Mouse (Mus musculus): ENCODE data around the gene Csnk2b. TPM values are rescaled to one million over a fixed set of nuclear protein-coding genes. Genes with fewer than 3 reads are reported as not detected.
A peak's percentile ranks its signal among the peaks of the same experiment; 100 is the strongest.
"Not testable (repeated sequence)": the region's sequence is repeated elsewhere in the genome, so short reads cannot be mapped to it uniquely, and the experiment has no call there.

Gene Csnk2b
- total RNA-seq, 1 experiment from 2014 or later, result 214 TPM

DNA sequence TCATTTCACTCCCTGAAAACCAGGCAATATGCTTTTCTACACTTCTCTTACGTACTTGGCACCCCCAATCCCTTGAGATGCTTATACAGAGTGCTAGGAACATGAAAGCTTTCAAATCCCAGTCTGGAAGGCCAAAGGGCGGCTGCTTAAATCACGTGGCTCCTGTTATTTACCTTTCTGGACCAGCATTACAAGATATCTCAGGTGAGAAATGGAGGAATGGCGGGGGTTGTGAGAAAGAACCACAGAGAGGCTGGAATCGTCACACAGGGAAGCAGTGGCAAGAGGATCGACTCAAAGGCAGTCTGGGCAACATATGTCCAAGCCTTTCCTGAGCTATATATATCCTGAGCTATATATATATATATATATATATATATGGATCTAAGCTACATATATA lies 3.7 kb upstream of the Csnk2b start:
- no peak for ATAC-seq (ENCODE audit: extremely low read depth, insufficient number of reproducible peaks, low FRiP score, poor library complexity, severe bottlenecking)

DNA sequence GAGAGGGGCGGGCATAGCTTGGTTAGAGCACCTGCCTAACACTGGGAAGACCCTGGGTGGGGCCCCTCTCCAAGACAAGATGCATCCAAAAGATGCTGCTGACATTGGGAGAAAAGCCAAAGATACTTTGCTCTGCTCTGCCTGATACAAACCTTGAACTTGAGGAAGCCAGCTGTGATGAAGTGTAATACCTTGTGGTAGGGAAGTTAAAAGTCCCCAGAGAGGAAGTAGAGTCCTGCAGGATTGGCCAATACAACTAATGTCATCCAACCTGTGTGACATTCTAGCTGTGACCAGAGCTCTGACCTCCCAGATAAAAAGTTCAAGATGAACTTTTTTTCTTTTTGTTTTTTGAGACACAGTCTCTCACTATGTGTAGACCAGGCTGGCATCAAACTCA lies 3.2 kb upstream of the Csnk2b start:
- ATAC-seq (ENCODE audit: extremely low read depth, insufficient number of reproducible peaks, low FRiP score, poor library complexity, severe bottlenecking), result peak; percentile 33; the same call in 1 of the 2 replicates

DNA sequence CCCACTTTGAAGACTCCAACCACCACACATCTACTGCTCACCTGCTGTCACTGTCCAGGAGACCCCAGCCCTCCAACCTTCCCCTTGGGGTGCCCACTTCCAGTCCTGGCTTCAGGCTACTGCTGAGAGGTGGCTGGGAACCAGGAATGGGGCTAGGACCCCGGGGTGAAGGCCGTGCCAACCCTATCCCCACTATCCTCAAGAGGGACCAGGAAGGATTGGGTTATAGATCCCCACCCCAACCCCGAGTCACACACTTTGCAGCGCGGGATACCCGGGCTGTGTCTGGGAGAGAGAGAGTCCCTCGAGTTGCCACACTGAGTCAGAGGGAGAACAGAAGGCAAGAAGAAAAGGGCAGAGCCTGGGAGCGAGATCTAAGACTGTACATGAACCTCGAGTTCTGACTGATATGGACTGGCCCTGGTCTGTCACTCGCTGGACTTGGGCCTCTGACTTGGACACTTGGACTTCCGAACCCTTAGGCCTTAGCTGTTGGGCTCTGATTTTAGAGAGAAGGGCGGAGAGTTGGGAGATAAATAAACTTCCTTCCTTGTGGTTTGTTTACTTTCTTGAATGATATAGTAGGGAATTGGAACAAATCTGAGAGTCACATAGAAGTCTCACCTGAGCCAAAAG lies 2.5 kb upstream of the Csnk2b start:
- ATAC-seq (ENCODE audit: extremely low read depth, insufficient number of reproducible peaks, low FRiP score, poor library complexity, severe bottlenecking), result not testable (repeated sequence)

DNA sequence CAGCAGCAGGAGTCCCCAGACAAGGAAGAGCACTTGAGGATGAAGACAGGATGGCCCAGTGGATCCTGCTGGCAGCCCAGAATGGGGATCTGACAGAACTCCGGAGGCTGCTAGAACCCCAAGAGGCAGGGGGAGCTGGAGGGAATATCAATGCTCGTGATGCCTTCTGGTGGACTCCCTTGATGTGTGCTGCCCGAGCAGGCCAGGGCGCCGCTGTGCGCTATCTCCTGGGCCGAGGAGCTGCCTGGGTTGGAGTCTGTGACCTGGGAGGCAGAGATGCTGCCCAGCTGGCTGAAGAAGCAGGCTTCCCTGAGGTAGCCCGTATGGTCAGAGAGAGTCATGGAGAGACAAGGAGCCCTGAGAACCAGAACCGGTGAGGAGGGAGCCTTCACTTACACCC lies 1.4 kb upstream of the Csnk2b start:
- ATAC-seq (ENCODE audit: extremely low read depth, insufficient number of reproducible peaks, low FRiP score, poor library complexity, severe bottlenecking), result not testable (repeated sequence)

DNA sequence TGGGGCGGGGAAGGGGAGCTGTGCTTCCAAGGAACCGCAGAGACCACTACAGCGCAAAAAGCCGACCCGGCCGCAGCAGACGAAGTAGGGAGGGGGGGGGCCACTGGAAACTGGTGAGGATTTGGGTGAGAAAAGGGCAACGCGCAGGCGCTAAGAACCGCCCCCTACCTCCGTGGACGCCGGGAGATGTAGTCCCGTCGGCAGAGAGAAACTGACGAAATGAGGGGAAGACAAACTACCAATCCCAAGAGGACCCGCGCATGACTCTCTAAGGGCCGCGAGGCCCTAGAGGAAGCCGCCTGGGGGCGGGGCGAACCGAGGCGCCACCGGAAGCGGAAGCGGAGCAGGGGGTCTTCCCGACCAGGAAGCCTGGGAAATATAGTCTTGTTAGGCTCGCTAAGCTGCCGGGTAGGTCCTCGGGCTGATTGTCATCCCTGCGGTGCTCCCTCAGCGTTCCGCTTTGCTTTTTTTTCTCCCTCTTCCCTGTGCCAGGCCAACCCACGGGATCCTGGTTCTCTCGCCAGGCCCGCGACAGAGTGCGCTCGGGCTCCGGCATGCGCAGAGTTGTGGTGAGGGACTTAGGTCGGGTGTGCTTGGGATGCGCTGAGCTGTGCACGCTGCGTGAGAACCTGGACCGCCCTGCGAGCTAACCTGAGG lies 582 bp downstream of the Csnk2b start, which contains the start of gene Gpank1:
Gene Gpank1, plus strand, starts transcription at position 313 of the 657 bp plus-strand sequence.
- ATAC-seq (ENCODE audit: extremely low read depth, insufficient number of reproducible peaks, low FRiP score, poor library complexity, severe bottlenecking), result peak; percentile 93

DNA sequence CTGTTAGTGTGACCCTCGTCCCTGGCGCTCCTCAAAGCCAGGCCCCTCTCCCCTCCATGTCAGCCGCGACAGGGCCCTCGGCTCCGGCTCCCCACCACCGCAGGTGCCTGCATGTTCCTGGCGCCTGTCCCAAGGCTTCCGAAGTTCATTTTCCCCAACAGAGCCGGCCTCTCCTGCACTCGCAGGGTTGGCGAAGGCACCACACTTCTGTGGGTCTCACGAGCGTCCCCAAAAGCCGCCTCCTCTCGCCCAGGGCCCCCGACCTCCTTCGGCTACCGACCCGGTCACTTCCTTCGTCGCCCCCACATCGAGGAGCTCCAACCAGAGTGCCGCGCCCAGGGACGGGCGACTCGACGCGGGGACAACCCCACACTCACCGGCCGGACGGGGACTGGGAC lies 1.1 kb downstream of the Csnk2b start:
- ATAC-seq (ENCODE audit: extremely low read depth, insufficient number of reproducible peaks, low FRiP score, poor library complexity, severe bottlenecking), result no peak

DNA sequence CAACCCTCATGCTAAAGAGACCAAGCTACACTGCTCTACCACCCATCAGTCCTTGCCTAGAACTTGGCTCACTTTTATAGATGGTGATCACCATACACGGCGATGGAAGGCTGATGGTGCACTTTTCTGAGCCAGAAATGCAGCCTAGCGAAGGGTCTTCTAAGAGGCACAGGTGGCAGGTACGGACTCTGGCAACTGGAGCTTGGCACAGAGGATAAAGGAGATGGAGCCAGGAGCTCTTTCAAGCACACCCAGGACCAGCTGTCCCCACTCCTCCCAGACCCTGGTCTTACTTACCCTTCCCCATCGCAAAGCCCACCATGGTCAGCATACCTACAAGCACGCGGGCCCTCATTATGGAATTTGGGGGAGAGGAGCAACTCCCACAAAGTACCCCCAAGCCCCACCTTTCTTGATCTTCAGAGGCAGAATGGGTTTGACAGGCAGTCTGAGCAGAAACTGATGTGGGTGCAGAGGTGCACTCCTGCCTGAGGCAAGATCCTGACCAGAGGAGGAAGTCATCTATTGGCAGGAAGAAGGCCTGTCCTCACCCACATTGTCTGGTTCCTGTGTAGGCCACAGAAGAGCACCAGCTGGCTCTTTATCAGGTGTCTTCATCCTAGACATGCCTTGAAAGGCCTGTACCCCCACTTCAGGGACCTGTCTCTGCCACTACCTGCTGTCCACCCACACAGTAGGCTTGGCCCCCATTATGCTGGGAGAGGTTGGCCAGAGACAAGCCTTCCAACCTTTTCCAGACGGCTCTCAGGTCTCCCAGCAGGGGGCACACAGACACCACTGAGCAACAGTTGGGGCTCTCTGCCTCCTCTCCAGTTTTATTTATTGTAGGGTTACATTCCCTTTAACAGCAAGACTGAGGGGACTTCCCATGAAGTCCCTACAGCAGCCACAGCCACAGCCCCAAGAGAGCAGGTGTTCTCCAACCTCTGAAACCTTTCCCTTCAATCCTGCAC lies 6.5 kb downstream of the Csnk2b start, which contains the start of gene Ly6g5b:
Gene Ly6g5b, minus strand, starts transcription at position 383 of the 974 bp plus-strand sequence.
- ATAC-seq (ENCODE audit: extremely low read depth, insufficient number of reproducible peaks, low FRiP score, poor library complexity, severe bottlenecking), result peak; percentile 54; the same call in 1 of the 2 replicates

DNA sequence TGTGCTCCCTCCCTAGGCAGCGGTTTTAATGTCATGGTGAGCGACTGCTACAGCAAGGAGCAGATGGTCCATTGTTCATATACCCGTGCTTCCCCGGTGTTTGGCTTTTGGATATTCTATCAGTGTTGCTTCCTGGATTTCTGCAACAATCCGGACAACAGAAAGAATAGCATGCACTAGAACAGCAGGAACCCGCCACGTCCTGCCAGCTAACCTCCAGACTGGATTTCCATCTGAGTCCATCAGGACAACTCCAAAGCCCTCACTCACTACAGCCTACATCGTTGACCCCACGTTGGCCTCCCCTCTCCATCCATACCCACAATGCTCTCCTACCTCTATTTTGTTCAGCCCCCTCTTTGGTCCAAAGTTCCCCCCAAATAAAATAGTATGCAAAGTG lies 10.1 kb downstream of the Csnk2b start:
- no peak for ATAC-seq (ENCODE audit: extremely low read depth, insufficient number of reproducible peaks, low FRiP score, poor library complexity, severe bottlenecking)

DNA sequence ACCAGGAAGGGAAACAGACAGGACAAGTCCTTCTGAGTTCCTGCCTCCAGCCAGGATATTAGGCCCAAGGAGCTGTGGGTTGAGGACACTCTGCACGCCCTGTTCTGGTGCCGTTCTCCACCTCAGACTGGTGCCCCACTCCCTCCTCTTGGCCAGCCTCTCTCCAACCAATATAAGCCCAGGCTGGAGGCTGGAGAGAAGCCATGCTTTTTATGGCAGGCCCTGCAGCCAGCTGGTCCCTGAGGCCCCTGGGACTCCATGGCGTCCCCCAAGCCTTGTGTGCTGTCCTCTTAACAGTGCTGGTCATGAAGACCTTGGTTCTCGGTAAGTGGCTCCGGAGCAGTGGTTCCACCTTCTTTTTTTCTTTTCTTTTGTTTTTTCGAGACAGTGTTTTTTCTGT lies 13.8 kb downstream of the Csnk2b start, which contains the start of gene Ly6g5c:
Gene Ly6g5c, plus strand, starts transcription at position 183 of the 400 bp plus-strand sequence.
- no peak for ATAC-seq (ENCODE audit: extremely low read depth, insufficient number of reproducible peaks, low FRiP score, poor library complexity, severe bottlenecking)

DNA sequence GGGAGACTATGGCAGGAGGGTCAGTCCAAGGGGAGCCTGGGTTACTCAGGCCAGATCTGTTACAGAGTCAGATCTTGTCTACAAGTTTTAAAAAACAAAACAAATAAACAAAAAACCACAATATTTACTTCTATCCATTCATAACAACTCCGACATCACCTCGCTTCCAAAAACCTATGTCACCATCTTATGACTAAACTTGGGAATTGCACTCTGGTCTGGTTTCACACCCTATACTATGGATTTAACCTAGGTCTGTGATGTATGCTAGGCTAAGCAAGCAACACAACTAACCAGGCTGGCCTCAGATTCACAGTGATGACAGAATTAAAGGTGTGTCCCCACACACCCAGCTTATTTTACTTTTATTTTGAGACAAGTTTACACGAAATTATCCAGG lies 15.3 kb downstream of the Csnk2b start:
- ATAC-seq (ENCODE audit: extremely low read depth, insufficient number of reproducible peaks, low FRiP score, poor library complexity, severe bottlenecking), result no peak

DNA sequence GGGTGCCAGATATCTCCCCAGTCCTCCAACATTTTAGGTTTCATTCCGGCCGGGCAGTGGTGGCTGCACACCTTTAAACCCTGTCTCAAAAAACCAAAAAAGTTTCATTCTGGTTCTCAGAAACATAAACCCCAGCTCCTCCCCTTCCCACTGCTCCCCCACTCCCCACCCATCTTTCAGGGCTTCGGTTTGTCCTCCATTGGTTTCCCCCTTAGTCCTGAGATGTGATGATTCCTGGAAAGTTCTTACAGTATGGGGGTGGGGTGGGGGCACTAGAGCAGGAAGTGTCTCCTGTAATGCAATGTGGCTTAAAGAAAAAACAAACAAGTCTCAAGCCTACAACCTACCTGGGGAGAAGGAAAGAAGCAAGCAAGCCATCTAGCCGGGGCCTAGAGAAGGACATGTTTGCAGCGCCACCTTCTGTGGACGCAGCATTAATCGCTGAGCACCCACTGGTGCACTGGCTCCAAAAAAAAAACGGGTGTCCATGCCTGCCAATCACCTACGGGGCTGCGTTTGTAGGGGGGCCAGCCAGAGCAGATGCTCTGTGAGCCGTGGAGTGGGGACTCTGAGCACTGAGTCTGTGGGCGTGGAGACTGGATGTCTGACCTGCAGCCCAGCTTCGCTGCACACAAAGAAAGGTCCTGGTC lies 16.0 kb downstream of the Csnk2b start:
- ATAC-seq (ENCODE audit: extremely low read depth, insufficient number of reproducible peaks, low FRiP score, poor library complexity, severe bottlenecking), result peak; percentile 34; the same call in 1 of the 2 replicates

DNA sequence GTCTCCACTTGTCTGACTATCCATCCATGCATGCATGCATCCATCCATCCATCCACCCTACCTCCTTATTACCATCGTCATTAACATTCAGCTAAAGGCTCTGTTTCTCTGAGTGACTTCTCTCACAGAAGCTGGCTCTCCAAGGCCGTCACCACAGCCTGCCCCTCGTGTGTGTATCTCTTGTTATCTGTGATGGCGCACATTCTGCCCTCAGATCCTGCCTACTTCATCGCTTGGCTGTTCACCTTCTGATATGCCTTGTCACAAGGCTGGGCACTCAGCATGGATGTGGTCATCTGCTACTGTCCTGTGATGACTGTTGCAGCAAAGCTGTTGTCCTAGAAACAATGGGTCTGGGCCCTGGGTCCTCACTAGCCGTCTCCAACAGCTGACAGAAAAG lies 17.1 kb downstream of the Csnk2b start:
- ATAC-seq (ENCODE audit: extremely low read depth, insufficient number of reproducible peaks, low FRiP score, poor library complexity, severe bottlenecking), result no peak

DNA sequence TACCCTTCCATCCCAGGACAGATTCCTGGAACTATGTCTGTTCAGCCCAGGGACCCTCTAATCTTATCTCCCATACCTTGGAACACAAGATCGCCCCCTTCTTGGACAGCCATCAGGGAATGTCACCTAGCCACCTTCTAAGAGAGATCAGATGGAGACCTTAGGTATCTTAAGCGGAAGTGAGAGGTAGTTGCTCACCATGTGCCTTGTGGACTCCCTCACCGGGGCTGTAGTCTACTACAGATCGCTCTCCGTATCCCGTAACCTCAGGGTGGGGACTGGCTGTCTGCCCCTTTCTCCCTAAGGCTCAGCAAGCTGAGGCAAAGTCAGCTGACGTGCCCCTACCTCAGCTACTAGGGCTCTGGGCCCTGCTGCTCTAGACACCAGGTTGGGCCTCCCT lies 17.8 kb downstream of the Csnk2b start:
- ATAC-seq (ENCODE audit: extremely low read depth, insufficient number of reproducible peaks, low FRiP score, poor library complexity, severe bottlenecking), result no peak

DNA sequence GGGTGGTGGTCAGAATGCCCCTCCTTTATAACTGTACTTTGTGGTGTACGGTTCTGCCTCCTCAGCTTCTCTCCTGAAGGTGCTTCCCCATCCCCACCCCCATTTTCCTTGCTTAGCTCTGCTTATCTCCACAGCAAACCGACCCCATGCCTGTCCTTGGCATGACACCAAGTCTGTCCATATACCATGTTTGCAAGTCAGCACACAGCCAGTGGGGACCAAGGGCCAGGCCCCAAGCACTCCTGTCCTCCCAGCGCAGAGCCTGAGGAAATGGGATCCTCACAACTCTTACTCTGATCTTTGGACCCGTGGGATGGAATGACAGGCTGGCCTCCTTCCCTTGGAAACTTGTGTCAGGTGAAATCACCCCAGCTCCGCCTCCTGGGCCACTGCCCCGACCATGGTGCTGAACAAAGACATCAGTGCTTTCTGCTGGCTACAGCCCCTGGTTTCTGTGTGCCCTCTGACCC lies 18.6 kb downstream of the Csnk2b start:
- no peak for ATAC-seq (ENCODE audit: extremely low read depth, insufficient number of reproducible peaks, low FRiP score, poor library complexity, severe bottlenecking)

DNA sequence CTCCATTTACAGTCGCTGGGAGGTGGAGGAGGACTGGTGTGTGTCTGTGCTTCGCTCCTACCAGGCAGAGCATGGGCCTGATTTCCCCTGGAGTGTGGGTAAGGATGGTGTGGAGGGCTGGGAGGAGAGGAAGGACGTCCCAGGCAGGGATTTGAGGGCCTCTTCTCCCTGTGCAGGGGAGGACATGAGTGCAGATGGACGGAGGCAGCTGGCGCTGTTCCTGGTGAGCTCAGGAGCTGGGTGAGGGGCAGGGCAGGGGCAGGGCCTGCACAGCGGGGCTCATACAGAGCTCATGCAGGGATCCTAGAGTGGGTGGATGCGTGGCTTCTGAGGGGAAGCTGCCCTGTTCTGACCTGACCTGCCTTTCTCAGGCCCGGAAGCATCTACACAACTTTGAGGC lies 19.6 kb downstream of the Csnk2b start:
- ATAC-seq (ENCODE audit: extremely low read depth, insufficient number of reproducible peaks, low FRiP score, poor library complexity, severe bottlenecking), result no peak

DNA sequence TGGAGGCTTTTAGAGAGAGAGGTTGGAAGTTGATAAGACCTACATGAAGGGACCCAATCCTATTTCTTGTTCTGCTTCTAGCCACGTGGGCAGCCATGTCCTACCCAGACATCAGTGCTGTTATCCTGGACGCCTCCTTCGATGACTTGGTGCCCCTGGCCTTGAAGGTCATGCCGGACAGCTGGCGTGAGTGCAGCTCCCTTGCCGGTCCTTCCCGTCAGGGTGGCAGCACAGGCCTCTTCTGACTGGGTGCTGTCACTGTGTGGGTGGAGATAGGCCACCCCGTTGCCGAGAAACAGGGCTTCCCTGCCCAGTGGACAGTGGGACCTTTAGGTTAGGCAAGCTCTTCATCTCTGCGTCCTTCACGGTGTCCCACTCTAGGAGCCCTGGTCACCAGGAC lies 20.7 kb downstream of the Csnk2b start:
- no peak for ATAC-seq (ENCODE audit: extremely low read depth, insufficient number of reproducible peaks, low FRiP score, poor library complexity, severe bottlenecking)

DNA sequence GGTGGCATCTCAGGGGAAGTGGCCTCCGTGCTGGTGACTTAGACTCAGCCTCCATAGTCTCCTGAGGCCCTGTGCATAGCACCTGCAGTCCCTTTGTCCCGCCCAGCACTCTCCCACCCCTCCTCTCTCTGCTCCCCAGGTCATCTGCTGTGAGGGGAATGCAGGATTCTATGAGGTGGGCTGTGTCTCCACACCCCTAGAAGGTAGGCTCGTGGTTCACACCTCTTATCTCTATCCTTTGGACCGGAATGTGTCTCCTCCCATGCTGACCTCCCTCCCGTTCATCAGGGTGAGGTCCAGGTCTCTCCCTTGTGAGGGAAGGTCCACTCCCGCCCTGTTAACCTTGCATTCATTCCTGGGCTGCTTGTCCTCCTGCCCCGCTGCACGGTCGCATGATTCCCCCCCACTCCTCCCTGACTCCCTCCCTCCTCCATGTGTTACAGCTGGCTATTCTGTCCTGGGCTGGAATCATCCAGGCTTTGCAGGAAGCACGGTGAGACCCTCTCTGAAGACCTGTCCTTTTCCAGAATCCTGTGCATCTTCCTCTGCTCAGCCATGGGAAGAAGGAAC lies 21.6 kb downstream of the Csnk2b start:
- ATAC-seq (ENCODE audit: extremely low read depth, insufficient number of reproducible peaks, low FRiP score, poor library complexity, severe bottlenecking), result no peak

DNA sequence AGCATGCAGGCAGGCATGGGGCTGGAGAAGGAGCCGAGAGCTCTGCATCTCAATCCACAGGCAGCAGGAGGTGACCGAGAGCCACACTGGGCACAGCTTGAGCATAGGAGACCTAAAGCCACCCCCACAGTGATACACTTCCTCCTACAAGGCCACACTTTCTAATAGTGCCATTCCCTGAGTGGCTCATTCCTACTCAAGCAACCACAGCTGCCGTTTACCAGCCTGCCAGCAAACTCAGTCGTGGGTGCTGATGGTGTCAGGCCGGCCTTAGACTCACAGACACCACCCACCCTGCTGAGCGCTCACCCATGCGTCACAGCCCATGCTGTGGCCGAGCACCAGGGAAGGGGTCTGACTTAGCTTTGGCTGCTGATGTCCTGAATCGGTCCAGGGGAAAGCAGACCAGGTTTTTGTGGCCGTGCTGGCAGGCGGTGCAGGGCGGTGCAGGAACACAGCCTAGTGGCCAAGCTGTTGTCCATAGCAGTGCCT lies 24.6 kb downstream of the Csnk2b start:
- ATAC-seq (ENCODE audit: extremely low read depth, insufficient number of reproducible peaks, low FRiP score, poor library complexity, severe bottlenecking), result no peak

All from neutrophil, adult 5-6 weeks (primary cell).